Mouse (Mus musculus): ENCODE measurements around the gene Oasl1. TPM values are rescaled to one million over a fixed set of nuclear protein-coding genes. Genes with fewer than 3 reads are reported as not detected.

Oasl1 gene
- polyA plus RNA-seq, 1 experiment from 2014 or later = not detected

- 5% methylated on average over 6 of the region's 6 CpGs for WGBS
- Histone ChIP-seq H3K27me3 (ENCODE audit: insufficient read depth, poor library complexity, severe bottlenecking) (no peaks in the 10 kb centered on the region), H3K36me3 (no peaks in the 10 kb centered on the region), H3K27ac (peak overlapping the region; percentile 60; the same call in 1 of the 2 replicates), H3K4me1 (replicated peaks) (peaks cover 18% of the 10 kb centered on the region), H3K9me3 (no peaks in the 10 kb centered on the region), H3K4me3 (peak overlapping the region; percentile 52)
- DNase-seq (ENCODE audit: low spot score) = peak; percentile 41
Measured at GRCm38 (mm10) chr5:114978888-114979249, 55.8 kb downstream of the Oasl1 start.

- peak overlapping the region; percentile 52 for H3K4me3 ChIP-seq
- H3K27me3 ChIP-seq (ENCODE audit: insufficient read depth, poor library complexity, severe bottlenecking) = no peaks in the 10 kb centered on the region
- peak overlapping the region; percentile 60 for H3K27ac ChIP-seq
- 6% methylated on average over 32 of the region's 32 CpGs for WGBS
- peak; percentile 75 for DNase-seq (ENCODE audit: low spot score)
- H3K4me1 ChIP-seq (replicated peaks) = peaks cover 18% of the 10 kb centered on the region
- H3K9me3 ChIP-seq = no peaks in the 10 kb centered on the region
- H3K36me3 ChIP-seq = no peaks in the 10 kb centered on the region
Measured at GRCm38 (mm10) chr5:114979250-114980121, 56.4 kb downstream of the Oasl1 start.

- peaks cover 18% of the 10 kb centered on the region for H3K4me1 ChIP-seq (replicated peaks)
- peak overlapping the region; percentile 46 for H3K27ac ChIP-seq
- no peaks in the 10 kb centered on the region for H3K36me3 ChIP-seq
- 26% methylated on average over 16 of the region's 16 CpGs for WGBS
- no peaks in the 10 kb centered on the region for H3K27me3 ChIP-seq (ENCODE audit: insufficient read depth, poor library complexity, severe bottlenecking)
- no peaks in the 10 kb centered on the region for H3K9me3 ChIP-seq
- DNase-seq (ENCODE audit: low spot score) = peak; percentile 8
- peak overlapping the region; percentile 52 for H3K4me3 ChIP-seq
Measured at GRCm38 (mm10) chr5:114980122-114980748, 57.2 kb downstream of the Oasl1 start.

- Histone ChIP-seq H3K4me1 (replicated peaks) (peaks cover 18% of the 10 kb centered on the region), H3K9me3 (no peaks in the 10 kb centered on the region), H3K27me3 (ENCODE audit: insufficient read depth, poor library complexity, severe bottlenecking) (no peaks in the 10 kb centered on the region), H3K4me3 (no peak overlapping the region), H3K27ac (no peak overlapping the region), H3K36me3 (no peaks in the 10 kb centered on the region)
- no peak for DNase-seq (ENCODE audit: low spot score)
- WGBS = 54% methylated on average over 15 of the region's 15 CpGs
Measured at GRCm38 (mm10) chr5:114982001-114982400, 59.0 kb downstream of the Oasl1 start.

GRCm38 (mm10) chr5:114985074-114985473 lies 62.0 kb downstream of the Oasl1 start:
- H3K4me3 ChIP-seq = no peak overlapping the region
- no peaks in the 10 kb centered on the region for H3K27me3 ChIP-seq (ENCODE audit: insufficient read depth, poor library complexity, severe bottlenecking)
- no peaks in the 10 kb centered on the region for H3K9me3 ChIP-seq
- no peaks in the 10 kb centered on the region for H3K36me3 ChIP-seq
- DNase-seq (ENCODE audit: low spot score) = no peak
- no peak overlapping the region for H3K27ac ChIP-seq
- H3K4me1 ChIP-seq (replicated peaks) = peaks cover 5% of the 10 kb centered on the region

Other genes with a start within 250 kb of the Oasl1 start
- gene Gltp, start 232.3 kb upstream of the Oasl1 start, polyA plus RNA-seq (2016; fragmentation: Nextera tagmentation; extraction: Ambion mirVana) = 80.4 and 90.3 TPM in 2 replicates
- gene Tchp, start 215.5 kb upstream of the Oasl1 start, polyA plus RNA-seq (2016; fragmentation: Nextera tagmentation; extraction: Ambion mirVana) = 17.9 and 20.8 TPM in 2 replicates
- 59.7 and 74.1 TPM in 2 replicates for gene Ankrd13a, start 148.6 kb upstream of the Oasl1 start, polyA plus RNA-seq (2016; fragmentation: Nextera tagmentation; extraction: Ambion mirVana)
- 39.3 and 39.7 TPM in 2 replicates for gene Git2, start 147.7 kb upstream of the Oasl1 start, polyA plus RNA-seq (2016; fragmentation: Nextera tagmentation; extraction: Ambion mirVana)
- 126 and 159 TPM in 2 replicates for gene 1500011B03Rik, start 99.8 kb upstream of the Oasl1 start, polyA plus RNA-seq (2016; fragmentation: Nextera tagmentation; extraction: Ambion mirVana)
- gene 4930519G04Rik, start 69.6 kb upstream of the Oasl1 start, polyA plus RNA-seq (2016; fragmentation: Nextera tagmentation; extraction: Ambion mirVana) = not detected in 2 replicates
- gene Gm9936, start 64.6 kb upstream of the Oasl1 start, polyA plus RNA-seq (2016; fragmentation: Nextera tagmentation; extraction: Ambion mirVana) = 0.26 and 0.33 TPM in 2 replicates
- gene Oasl2, start 26.3 kb upstream of the Oasl1 start, polyA plus RNA-seq (2016; fragmentation: Nextera tagmentation; extraction: Ambion mirVana) = 0.70 and 1.2 TPM in 2 replicates
- 49.0 and 49.9 TPM in 2 replicates for gene 2210016L21Rik, start 18.9 kb downstream of the Oasl1 start, polyA plus RNA-seq (2016; fragmentation: Nextera tagmentation; extraction: Ambion mirVana)
- gene Hnf1a, start 47.9 kb downstream of the Oasl1 start, polyA plus RNA-seq (2016; fragmentation: Nextera tagmentation; extraction: Ambion mirVana) = 0.05 TPM in 1 of 2 replicates, not detected in the other
- 11.2 TPM in 2 replicates for gene Sppl3, start 87.9 kb downstream of the Oasl1 start, polyA plus RNA-seq (2016; fragmentation: Nextera tagmentation; extraction: Ambion mirVana)
- gene Gm10401, start 175.1 kb downstream of the Oasl1 start, polyA plus RNA-seq (2016; fragmentation: Nextera tagmentation; extraction: Ambion mirVana) = 22.3 and 22.8 TPM in 2 replicates
- gene Acads, start 196.1 kb downstream of the Oasl1 start, polyA plus RNA-seq (2016; fragmentation: Nextera tagmentation; extraction: Ambion mirVana) = 67.2 and 70.6 TPM in 2 replicates
- gene Unc119b, start 211.7 kb downstream of the Oasl1 start, polyA plus RNA-seq (2016; fragmentation: Nextera tagmentation; extraction: Ambion mirVana) = 66.9 and 74.6 TPM in 2 replicates
- gene Mlec, start 234.9 kb downstream of the Oasl1 start, polyA plus RNA-seq (2016; fragmentation: Nextera tagmentation; extraction: Ambion mirVana) = 59.5 and 71.1 TPM in 2 replicates